Mouse (Mus musculus) MEL (cell line): Measurements from ENCODE around the gene Rhox4a.
"Not testable (repeated sequence)": the region's sequence is repeated elsewhere in the genome, so short reads cannot be mapped to it uniquely, and the experiment has no call there.

Experiments
- CTCF ChIP-seq, 3 experiments: IDR thresholded peaks in 2 of 3; conservative IDR thresholded peaks in 1 of 3; 2 replicates each; pipeline ENCODE4 v1.5.1; 2011 to 2012; ENCODE audit warnings: low read length in 3 of 3, low read depth in 2 of 3, mild to moderate bottlenecking in 2 of 3, improper control_type of control experiment in 1 of 3, inconsistent platforms in 1 of 3, mixed read lengths in 1 of 3, moderate library complexity in 1 of 3; ENCODE audit not compliant: control insufficient read depth in 1 of 3, insufficient read depth in 1 of 3, poor library complexity in 1 of 3, severe bottlenecking in 1 of 3
- E2F4 ChIP-seq: IDR thresholded peaks from 2 replicates; pipeline ENCODE4 v1.6.1; 2011; ENCODE audit warnings: low read depth, low read length, improper control_type of control experiment, borderline replicate concordance
- ELF1 ChIP-seq: IDR thresholded peaks from 2 replicates; pipeline ENCODE4 v1.6.1; 2014; ENCODE audit warnings: low read depth, mild to moderate bottlenecking, inconsistent platforms, low read length, improper control_type of control experiment, moderate library complexity
- EP300 ChIP-seq, 2 experiments: IDR thresholded peaks; 2 replicates each; pipeline ENCODE4 v1.6.1; 2011; ENCODE audit warnings: improper control_type of control experiment in 2 of 2, low read length in 2 of 2, low read depth in 1 of 2, mild to moderate bottlenecking in 1 of 2
- HCFC1 ChIP-seq: IDR thresholded peaks from 2 replicates; pipeline ENCODE4 v1.6.1; 2012; ENCODE audit warnings: low read depth, mild to moderate bottlenecking, inconsistent platforms, low read length, improper control_type of control experiment, moderate library complexity
- JUND ChIP-seq: IDR thresholded peaks from 2 replicates; pipeline ENCODE4 v1.6.1; 2011; ENCODE audit warnings: low read depth, mild to moderate bottlenecking, improper control_type of control experiment, low read length
- NELFE ChIP-seq: IDR thresholded peaks from 2 replicates; pipeline ENCODE4 v1.6.1; 2011; ENCODE audit warnings: low read depth, low read length, improper control_type of control experiment
- NRF1 ChIP-seq: IDR thresholded peaks from 2 replicates; pipeline ENCODE4 v1.6.1; 2014; ENCODE audit warnings: low read depth, mild to moderate bottlenecking, inconsistent platforms, low read length, improper control_type of control experiment, moderate library complexity; ENCODE audit not compliant: poor library complexity, insufficient read depth, severe bottlenecking
- POLR2A ChIP-seq, 2 experiments: IDR thresholded peaks; 2 replicates each; pipeline ENCODE4 v1.6.1; 2011 to 2012; ENCODE audit warnings: low read length in 2 of 2, mild to moderate bottlenecking in 2 of 2, control low read depth in 1 of 2, improper control_type of control experiment in 1 of 2, low read depth in 1 of 2, moderate library complexity in 1 of 2; ENCODE audit not compliant: control insufficient read depth in 1 of 2, insufficient read depth in 1 of 2, poor library complexity in 1 of 2

DNA sequence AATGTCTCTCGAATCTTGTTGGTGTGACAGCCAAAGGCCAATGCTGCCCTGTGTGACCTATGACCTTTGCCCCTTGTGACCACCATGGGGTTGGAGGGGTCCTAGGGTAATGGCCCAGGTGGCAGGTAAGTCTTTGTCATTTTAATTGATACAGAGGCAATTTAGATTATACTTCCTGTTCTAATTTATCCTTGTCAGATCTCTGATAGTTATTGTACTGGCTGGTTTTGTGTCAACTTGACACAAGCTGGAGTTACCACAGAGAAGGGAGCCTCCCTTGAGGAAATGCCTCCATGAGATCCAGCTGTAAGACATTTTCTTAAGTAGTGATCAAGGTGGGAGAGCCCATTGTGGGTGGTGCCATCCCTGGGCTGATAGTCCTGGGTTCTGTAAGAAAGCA lies 43.0 kb upstream of the Rhox4a start, which contains the start of gene Rhox1:
- TF ChIP-seq JUND; CTCF (IDR thresholded peaks at IDR 0.05 in 2 of 3, conservative IDR thresholded peaks at IDR 0.05 in 1 of 3; ENCODE audit: control insufficient read depth in 1 of 3, insufficient read depth in 1 of 3, low read depth in 2 of 3, low read length in 3 of 3, poor library complexity in 1 of 3, severe bottlenecking in 1 of 3); E2F4; POLR2A (IDR thresholded peaks at IDR 0.05; ENCODE audit: control insufficient read depth in 1 of 2, insufficient read depth in 1 of 2, low read depth in 1 of 2, low read length in 2 of 2, poor library complexity in 1 of 2); EP300 (IDR thresholded peaks at IDR 0.05; ENCODE audit: low read depth in 1 of 2, low read length in 2 of 2); NELFE; HCFC1; ELF1; NRF1: not testable (repeated sequence)
